Mouse (Mus musculus): ENCODE measurements around the gene Pdgfd. TPM values are rescaled to one million over a fixed set of nuclear protein-coding genes. Genes with fewer than 3 reads are reported as not detected.

The Pdgfd gene
- polyA plus RNA-seq, 1 experiment from 2014 or later: 0.71 TPM

DNA sequence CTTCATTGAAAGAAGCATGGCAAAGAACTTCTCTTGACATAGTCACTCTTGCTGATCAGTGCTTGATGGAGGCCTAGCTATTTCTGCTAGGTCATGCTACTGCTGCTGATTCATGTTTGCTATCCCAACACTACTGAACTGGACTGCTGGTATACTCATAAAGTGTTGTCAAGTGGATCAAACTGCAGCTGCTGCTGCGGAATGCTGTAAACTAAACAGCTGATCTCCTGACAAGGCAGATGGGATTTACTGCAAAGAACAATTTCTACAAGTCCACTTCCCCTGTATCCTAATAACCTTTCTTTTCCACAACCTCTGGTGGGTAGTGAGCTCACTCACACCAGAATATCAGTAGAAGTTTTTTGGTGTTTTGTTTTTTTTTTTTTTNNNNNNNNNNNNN, 148.7 kb downstream of the Pdgfd start:
- no peak for DNase-seq
- no peak overlapping the region for H3K9ac ChIP-seq
- H3K27ac ChIP-seq: no peak overlapping the region
- 67% methylated on average over 1 of the region's 1 CpGs for WGBS (ENCODE audit: insufficient replicate concordance)
- H3K36me3 ChIP-seq: no peaks in the 10 kb centered on the region
- no peak for ATAC-seq (ENCODE audit: low read depth)
- no peaks in the 10 kb centered on the region for H3K27me3 ChIP-seq
- H3K4me1 ChIP-seq (replicated peaks): no peaks in the 10 kb centered on the region
- H3K9me3 ChIP-seq (replicated peaks): no peaks in the 10 kb centered on the region
- no peak overlapping the region for H3K4me3 ChIP-seq (replicated peaks)
- no peak overlapping the region for H3K4me2 ChIP-seq

DNA sequence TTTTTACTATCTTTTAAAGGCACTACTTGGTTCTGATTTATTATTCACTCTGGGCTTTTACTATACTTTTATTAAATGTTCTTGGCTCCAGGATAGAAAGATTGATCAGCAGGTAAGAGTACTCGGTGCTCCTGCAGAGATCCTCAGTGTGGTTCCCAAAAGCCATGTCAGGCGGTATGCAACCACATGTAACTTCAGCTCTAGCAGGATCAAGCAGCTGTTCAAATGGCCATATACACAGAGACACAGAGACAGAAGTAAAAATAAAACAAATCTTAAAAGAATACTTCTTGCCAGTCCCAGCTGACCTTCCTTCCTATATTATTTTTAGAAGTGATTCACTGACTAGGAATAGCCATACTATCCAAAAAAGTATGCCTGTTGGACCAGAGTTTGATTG, 157.0 kb downstream of the Pdgfd start:
- no peaks in the 10 kb centered on the region for H3K27me3 ChIP-seq
- H3K4me3 ChIP-seq (replicated peaks): no peak overlapping the region
- H3K9ac ChIP-seq: no peak overlapping the region
- DNase-seq (no peak), ATAC-seq (ENCODE audit: low read depth) (no peak)
- H3K4me1 ChIP-seq (replicated peaks): no peaks in the 10 kb centered on the region
- no peaks in the 10 kb centered on the region for H3K36me3 ChIP-seq
- no peak overlapping the region for H3K27ac ChIP-seq
- 64% methylated on average over 2 of the region's 2 CpGs for WGBS (ENCODE audit: insufficient replicate concordance)
- no peaks in the 10 kb centered on the region for H3K9me3 ChIP-seq (replicated peaks)
- H3K4me2 ChIP-seq: no peak overlapping the region

DNA sequence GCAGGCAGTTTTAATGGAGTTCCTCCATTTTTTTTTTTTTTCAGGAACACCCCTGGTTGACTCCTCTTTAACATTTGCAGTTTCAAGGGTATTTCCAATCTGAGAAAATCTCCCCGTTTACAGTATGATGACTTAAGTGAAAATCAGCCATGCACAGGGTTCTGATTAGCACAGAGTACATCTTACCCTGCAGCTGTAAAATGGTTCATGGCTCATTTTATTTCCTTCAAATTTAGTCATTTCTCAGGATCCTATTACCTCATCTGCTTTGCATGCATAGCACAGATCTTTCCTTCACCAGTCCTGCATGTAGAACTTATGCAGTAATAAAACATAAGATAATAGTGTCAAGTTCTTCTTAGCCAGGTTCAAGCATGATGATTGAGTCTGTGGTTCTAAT, 165.1 kb downstream of the Pdgfd start:
- Histone ChIP-seq H3K9me3 (replicated peaks) (no peaks in the 10 kb centered on the region), H3K4me2 (no peak overlapping the region), H3K4me3 (replicated peaks) (no peak overlapping the region), H3K27me3 (no peaks in the 10 kb centered on the region), H3K4me1 (replicated peaks) (no peaks in the 10 kb centered on the region), H3K9ac (no peak overlapping the region), H3K36me3 (no peaks in the 10 kb centered on the region), H3K27ac (no peak overlapping the region)
- DNase-seq: no peak
- ATAC-seq (ENCODE audit: low read depth): no peak
- WGBS (ENCODE audit: insufficient replicate concordance): 59% methylated on average over 1 of the region's 1 CpGs

DNA sequence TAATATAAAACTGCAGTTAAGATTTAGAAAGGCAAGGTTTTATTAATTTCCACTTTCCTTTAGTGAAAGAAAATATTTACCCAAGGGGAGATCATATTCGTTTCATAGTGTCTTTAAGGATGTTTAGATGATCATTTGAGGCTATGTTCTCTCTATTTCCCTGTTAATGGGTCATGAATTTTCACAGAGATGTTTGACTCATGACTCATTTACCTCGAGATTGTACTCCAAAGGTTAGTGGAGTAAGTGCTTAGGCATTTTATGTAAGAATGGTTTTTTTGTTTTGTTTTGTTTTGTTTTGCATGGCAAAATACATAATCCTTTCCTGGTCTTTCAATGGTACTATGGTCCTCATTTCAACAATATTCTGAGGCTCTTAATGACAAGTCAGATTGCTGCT, 167.9 kb downstream of the Pdgfd start:
- WGBS (ENCODE audit: insufficient replicate concordance): 29% methylated on average over 2 of the region's 2 CpGs
- H3K4me2 ChIP-seq: no peak overlapping the region
- DNase-seq: no peak
- no peak overlapping the region for H3K9ac ChIP-seq
- H3K9me3 ChIP-seq (replicated peaks): no peaks in the 10 kb centered on the region
- H3K27ac ChIP-seq: no peak overlapping the region
- no peaks in the 10 kb centered on the region for H3K4me1 ChIP-seq (replicated peaks)
- H3K27me3 ChIP-seq: no peaks in the 10 kb centered on the region
- no peak overlapping the region for H3K4me3 ChIP-seq (replicated peaks)
- no peak for ATAC-seq (ENCODE audit: low read depth)
- H3K36me3 ChIP-seq: no peaks in the 10 kb centered on the region

DNA sequence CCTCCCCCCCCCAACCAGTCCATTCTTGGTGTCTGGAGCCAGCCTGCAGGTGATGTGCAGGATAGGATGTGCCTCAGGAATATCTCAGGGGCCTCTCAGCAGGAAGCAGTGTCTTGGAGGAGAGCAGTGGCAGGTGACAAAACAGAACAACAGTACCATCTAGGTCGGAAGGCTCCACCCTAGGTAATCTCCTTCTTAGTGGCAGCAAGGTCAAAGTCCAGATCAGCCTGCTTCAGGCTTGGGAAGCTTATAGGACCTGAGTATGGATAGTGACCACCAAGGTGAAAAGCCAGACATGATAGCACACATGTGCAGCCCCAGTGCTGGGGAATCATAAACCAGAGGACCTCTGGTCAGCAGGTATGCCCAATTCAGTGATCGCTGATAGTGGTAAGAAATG, 169.5 kb downstream of the Pdgfd start:
- H3K36me3 ChIP-seq: no peaks in the 10 kb centered on the region
- no peak overlapping the region for H3K9ac ChIP-seq
- no peak overlapping the region for H3K4me3 ChIP-seq (replicated peaks)
- no peaks in the 10 kb centered on the region for H3K9me3 ChIP-seq (replicated peaks)
- ATAC-seq (ENCODE audit: low read depth) (no peak), DNase-seq (no peak)
- no peak overlapping the region for H3K4me2 ChIP-seq
- no peak overlapping the region for H3K27ac ChIP-seq
- WGBS (ENCODE audit: insufficient replicate concordance): 70% methylated on average over 2 of the region's 2 CpGs
- H3K27me3 ChIP-seq: no peaks in the 10 kb centered on the region
- H3K4me1 ChIP-seq (replicated peaks): no peaks in the 10 kb centered on the region

DNA sequence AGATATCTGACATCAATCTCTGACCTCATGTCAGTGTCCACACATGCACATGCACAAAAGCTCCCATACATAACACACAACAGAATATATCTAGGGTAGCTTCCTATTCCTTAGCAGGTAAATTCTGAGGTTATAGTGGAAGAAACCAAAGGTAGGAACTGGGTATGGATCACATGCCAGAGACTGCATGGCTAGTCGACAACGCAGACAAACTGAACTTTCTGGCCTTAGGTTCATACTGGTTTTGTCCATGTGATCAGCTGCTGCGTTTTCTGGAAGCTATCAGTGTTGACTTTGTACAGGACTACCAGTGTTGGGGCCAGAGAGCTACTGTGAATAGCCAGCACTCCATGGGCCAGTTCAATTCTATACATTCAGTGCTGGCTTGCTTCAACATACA, 170.0 kb downstream of the Pdgfd start:
- no peak for ATAC-seq (ENCODE audit: low read depth)
- Histone ChIP-seq H3K27ac (no peak overlapping the region), H3K9ac (no peak overlapping the region), H3K27me3 (no peaks in the 10 kb centered on the region), H3K36me3 (no peaks in the 10 kb centered on the region), H3K4me3 (replicated peaks) (no peak overlapping the region), H3K9me3 (replicated peaks) (no peaks in the 10 kb centered on the region), H3K4me1 (replicated peaks) (no peaks in the 10 kb centered on the region), H3K4me2 (no peak overlapping the region)
- no peak for DNase-seq
- WGBS (ENCODE audit: insufficient replicate concordance): 70% methylated on average over 3 of the region's 3 CpGs

DNA sequence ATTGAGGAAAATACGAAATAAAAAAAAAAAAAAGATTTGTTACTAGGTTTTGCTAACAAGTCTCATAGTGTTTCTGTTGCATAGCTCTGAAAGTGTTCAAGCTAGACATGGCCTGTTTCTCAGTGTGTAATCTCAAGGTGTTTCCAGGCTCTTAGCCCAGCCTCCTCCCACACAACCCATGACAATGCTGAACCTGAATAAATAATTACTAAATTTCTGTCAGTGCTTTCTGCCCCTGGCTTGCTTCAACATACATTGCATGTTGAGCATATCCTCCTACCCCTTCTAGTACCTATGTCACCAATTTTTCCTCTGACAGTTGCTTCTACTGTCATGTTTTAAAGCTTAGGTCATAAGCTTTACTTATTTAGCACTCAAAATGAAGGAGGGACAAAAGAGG, 171.0 kb downstream of the Pdgfd start:
- 40% methylated on average over 1 of the region's 1 CpGs for WGBS (ENCODE audit: insufficient replicate concordance)

DNA sequence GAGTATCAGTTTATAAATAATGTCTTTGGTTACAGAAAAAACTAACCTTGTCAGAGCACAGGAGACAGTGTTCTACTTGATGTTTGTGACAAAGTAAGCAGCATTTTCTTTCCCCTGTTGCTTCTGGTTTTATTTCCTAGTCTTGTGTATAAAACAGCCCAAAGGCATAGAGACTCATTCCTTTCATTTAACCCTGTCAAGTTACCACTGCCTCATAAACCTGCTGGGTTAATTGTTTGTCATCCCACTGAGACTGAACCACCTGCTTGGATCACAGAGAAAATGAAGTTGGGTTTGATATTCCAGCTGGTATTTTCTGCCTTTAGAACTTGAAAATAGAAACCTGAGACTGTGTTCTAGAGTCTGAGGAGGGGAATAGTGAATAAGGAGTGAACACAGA, 172.4 kb downstream of the Pdgfd start:
- no peak overlapping the region for H3K9ac ChIP-seq
- DNase-seq (no peak), ATAC-seq (ENCODE audit: low read depth) (no peak)
- H3K4me3 ChIP-seq (replicated peaks): no peak overlapping the region
- H3K27me3 ChIP-seq: no peaks in the 10 kb centered on the region
- no peak overlapping the region for H3K4me2 ChIP-seq
- H3K9me3 ChIP-seq (replicated peaks): no peaks in the 10 kb centered on the region
- no peaks in the 10 kb centered on the region for H3K4me1 ChIP-seq (replicated peaks)
- H3K27ac ChIP-seq: no peak overlapping the region
- no peaks in the 10 kb centered on the region for H3K36me3 ChIP-seq

More for the DNA sequence above, 171.0 kb downstream of the Pdgfd start:
- no peaks in the 10 kb centered on the region for H3K27me3 ChIP-seq
- H3K4me3 ChIP-seq (replicated peaks): no peak overlapping the region
- DNase-seq (no peak), ATAC-seq (ENCODE audit: low read depth) (no peak)
- no peaks in the 10 kb centered on the region for H3K4me1 ChIP-seq (replicated peaks)
- H3K36me3 ChIP-seq: no peaks in the 10 kb centered on the region
- no peaks in the 10 kb centered on the region for H3K9me3 ChIP-seq (replicated peaks)
- no peak overlapping the region for H3K9ac ChIP-seq
- H3K27ac ChIP-seq: no peak overlapping the region
- H3K4me2 ChIP-seq: no peak overlapping the region

DNA sequence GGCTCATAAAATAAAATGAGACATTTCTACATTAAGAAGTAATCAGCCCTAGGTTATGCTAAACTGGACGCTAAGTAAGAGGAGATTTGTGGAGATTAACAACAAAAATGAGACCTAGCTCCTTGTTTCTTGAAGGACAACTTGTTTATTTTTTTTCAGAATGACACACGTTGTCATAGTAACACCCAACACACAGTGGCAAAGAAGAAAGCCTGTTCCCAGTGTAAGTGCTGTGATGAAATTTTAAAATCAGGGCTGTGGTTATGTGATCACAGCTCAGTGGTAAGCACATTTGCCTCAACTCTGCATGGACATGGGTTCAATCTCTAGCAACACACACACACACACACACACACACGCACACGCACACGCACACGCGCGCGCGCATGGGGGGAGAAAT, 174.5 kb downstream of the Pdgfd start:
- H3K4me3 ChIP-seq (replicated peaks): no peak overlapping the region
- H3K27ac ChIP-seq: no peak overlapping the region
- H3K9ac ChIP-seq: no peak overlapping the region
- no peak overlapping the region for H3K4me2 ChIP-seq
- H3K36me3 ChIP-seq: no peaks in the 10 kb centered on the region
- H3K27me3 ChIP-seq: no peaks in the 10 kb centered on the region
- ATAC-seq (ENCODE audit: low read depth) (no peak), DNase-seq (no peak)
- H3K4me1 ChIP-seq (replicated peaks): no peaks in the 10 kb centered on the region
- WGBS (ENCODE audit: insufficient replicate concordance): 91% methylated on average over 10 of the region's 10 CpGs
- H3K9me3 ChIP-seq (replicated peaks): no peaks in the 10 kb centered on the region

DNA sequence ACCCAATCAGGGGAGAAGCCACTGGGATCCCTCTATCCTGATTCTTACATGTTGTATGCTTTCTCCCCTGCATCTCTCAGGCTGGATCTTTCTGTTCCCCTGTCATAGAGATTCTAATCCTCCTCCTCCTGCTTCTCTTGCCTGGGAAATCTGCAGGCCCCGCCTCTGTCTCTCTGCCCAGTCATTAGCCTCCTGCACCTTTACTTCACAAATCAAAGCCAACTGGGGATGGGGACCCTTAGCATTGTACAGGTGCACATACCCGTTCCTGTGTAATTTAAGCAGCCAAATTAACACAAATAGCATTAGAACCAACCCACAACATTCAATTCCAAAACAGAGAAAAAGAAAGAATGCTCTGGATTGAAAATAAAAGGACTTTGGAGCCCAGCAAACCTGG, 176.1 kb downstream of the Pdgfd start:
- no peaks in the 10 kb centered on the region for H3K27me3 ChIP-seq
- no peaks in the 10 kb centered on the region for H3K36me3 ChIP-seq
- no peak for DNase-seq
- H3K9ac ChIP-seq: no peak overlapping the region
- H3K4me3 ChIP-seq (replicated peaks): no peak overlapping the region
- H3K4me1 ChIP-seq (replicated peaks): no peaks in the 10 kb centered on the region
- no peak overlapping the region for H3K27ac ChIP-seq
- 45% methylated on average over 2 of the region's 2 CpGs for WGBS (ENCODE audit: insufficient replicate concordance)
- no peak for ATAC-seq (ENCODE audit: low read depth)
- H3K9me3 ChIP-seq (replicated peaks): no peaks in the 10 kb centered on the region
- no peak overlapping the region for H3K4me2 ChIP-seq

DNA sequence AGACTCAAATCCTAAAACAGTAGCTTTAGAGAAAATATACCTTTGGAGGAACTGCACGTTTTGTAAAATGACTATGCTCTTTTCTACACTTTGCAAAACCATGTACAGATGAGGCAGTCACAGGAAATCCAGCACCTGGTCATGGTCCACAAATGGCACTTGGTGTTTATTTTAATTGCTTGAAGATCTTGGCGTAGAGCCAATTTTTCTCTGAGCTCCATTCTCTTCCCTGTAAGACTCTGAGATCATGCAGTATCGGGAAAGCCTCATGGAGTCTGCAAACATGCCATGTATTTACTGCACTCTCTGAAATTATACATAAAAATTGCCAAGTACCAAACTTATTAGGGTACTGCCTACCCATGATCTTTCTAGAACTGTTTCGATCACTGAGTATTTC, 176.5 kb downstream of the Pdgfd start:
- Histone ChIP-seq H3K36me3 (no peaks in the 10 kb centered on the region), H3K27ac (no peak overlapping the region), H3K4me3 (replicated peaks) (no peak overlapping the region), H3K4me1 (replicated peaks) (no peaks in the 10 kb centered on the region), H3K9ac (no peak overlapping the region), H3K27me3 (no peaks in the 10 kb centered on the region), H3K9me3 (replicated peaks) (no peaks in the 10 kb centered on the region), H3K4me2 (no peak overlapping the region)
- no peak for ATAC-seq (ENCODE audit: low read depth)
- WGBS (ENCODE audit: insufficient replicate concordance): 47% methylated on average over 4 of the region's 4 CpGs
- no peak for DNase-seq

DNA sequence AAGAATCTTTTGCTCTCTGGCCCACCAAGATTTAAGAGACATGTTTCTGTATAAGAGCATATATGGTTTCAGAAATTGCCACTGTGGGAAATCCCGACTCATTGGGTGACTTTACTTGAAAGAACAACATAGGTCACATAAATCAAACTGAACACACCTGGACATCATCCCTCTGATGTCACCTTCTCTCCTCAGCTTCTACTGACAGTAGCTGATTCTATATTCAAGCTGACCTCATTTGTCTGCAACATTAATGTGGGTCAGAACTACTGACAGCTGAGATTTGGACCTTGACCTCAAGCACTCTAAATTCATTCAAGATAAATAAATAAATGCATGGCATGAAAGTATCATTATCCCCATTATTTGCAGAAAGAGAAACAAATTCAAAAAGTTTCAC, 177.0 kb downstream of the Pdgfd start:
- DNase-seq (no peak), ATAC-seq (ENCODE audit: low read depth) (no peak)
- Histone ChIP-seq H3K9ac (no peak overlapping the region), H3K27ac (no peak overlapping the region), H3K4me2 (no peak overlapping the region), H3K27me3 (no peaks in the 10 kb centered on the region), H3K4me3 (replicated peaks) (no peak overlapping the region), H3K36me3 (no peaks in the 10 kb centered on the region), H3K4me1 (replicated peaks) (no peaks in the 10 kb centered on the region), H3K9me3 (replicated peaks) (no peaks in the 10 kb centered on the region)
- WGBS (ENCODE audit: insufficient replicate concordance): 53% methylated on average over 1 of the region's 1 CpGs
